9 mouse cellular contexts compared by ENCODE assay signal in genomic region chr5:24303199-24303598, GRCm38 (mm10). TPM values are rescaled to one million over a fixed set of nuclear protein-coding genes. Genes with fewer than 3 reads are reported as not detected.
A peak's percentile ranks its signal among the peaks of the same experiment; 100 is the strongest.
DNase-seq lines count a peak whose midpoint lies in the region; ATAC-seq and TF ChIP-seq lines count a peak whose summit lies in the region.
"Had no signal": no experiment of that assay in that cellular context is flagged by ENCODE, and none has a peak within 500 bp of the region (broad histone marks: within the 10 kb centered on the region; RNA-seq: fewer than 3 reads in every experiment).

No protein-coding gene starts in this region.

- intact Hi-C loops in heart, adult 2 months (cut with DNase I), result loop anchor here (2.0 kb wide), 1 partner anchor 36 kb away; no protein-coding TSS in a partner anchor

- H3K27ac ChIP-seq in heart, adult 2 months, result no peak overlapping the region
- H3K27ac ChIP-seq in heart, embryonic 12.5 days (ENCODE audit: poor library complexity, severe bottlenecking), result no peak overlapping the region
- H3K27ac ChIP-seq: heart, embryonic 15.5 days had no signal

- H3K9ac ChIP-seq in heart, adult 2 months (ENCODE audit: low read depth, low read length), result no peak overlapping the region
- H3K9ac ChIP-seq in heart, embryonic 12.5 days, result no peak overlapping the region
- H3K9ac ChIP-seq: heart, embryonic 15.5 days had no signal

- no peak overlapping the region for H3K4me3 ChIP-seq in heart, adult 2 months
- H3K4me3 ChIP-seq in heart, embryonic 12.5 days, result no peak overlapping the region
- H3K4me3 ChIP-seq: heart, embryonic 15.5 days had no signal

- H3K79me2 ChIP-seq in heart, adult 2 months (replicated peaks; ENCODE audit: control insufficient read depth, insufficient read depth, low read length), result no peaks in the 10 kb centered on the region

- H3K36me3 ChIP-seq in heart, adult 2 months (ENCODE audit: control insufficient read depth, insufficient read depth, low read length), result no peaks in the 10 kb centered on the region
- H3K36me3 ChIP-seq in heart, embryonic 12.5 days, result no peaks in the 10 kb centered on the region
- H3K36me3 ChIP-seq: heart, embryonic 15.5 days had no signal

- TF ChIP-seq POLR2A in heart, adult 2 months (IDR thresholded peaks at IDR 0.05; ENCODE audit: insufficient read depth, low read depth, low read length), result no peak
- no peak for TF ChIP-seq POLR2A in brain, embryonic 14.5 days (IDR thresholded peaks at IDR 0.05; ENCODE audit: borderline replicate concordance, extremely low read depth, insufficient read depth, insufficient read length, poor library complexity, severe bottlenecking)

- TF ChIP-seq EP300 in heart, adult 2 months (IDR thresholded peaks at IDR 0.05; ENCODE audit: insufficient read depth, low read depth, low read length), result no peak

- H3K9me3 ChIP-seq in heart, embryonic 12.5 days (replicated peaks), result no peaks in the 10 kb centered on the region
- H3K9me3 ChIP-seq: heart, embryonic 15.5 days had no signal

- ATAC-seq in heart, embryonic 12.5 days (ENCODE audit: insufficient number of reproducible peaks, low FRiP score), result no peak

- peak; percentile 16 to 27 for DNase-seq in heart, adult 2 months
- peak; percentile 72 for DNase-seq in CD4-positive helper T cell, adult 2 months (ENCODE audit: low read depth, low spot score)
- DNase-seq in brain, embryonic 14.5 days (ENCODE audit: low read depth), result no peak
- peak; percentile 46 for DNase-seq in lung, postnatal 36 days
- no peak for DNase-seq in frontal cortex, postnatal 25 days (ENCODE audit: low spot score in 2 of 2)
- DNase-seq in urinary bladder, postnatal 4 days (ENCODE audit: low spot score in 2 of 2), result no peak
- no peak for DNase-seq in layer of hippocampus, adult 11-12 months (ENCODE audit: low spot score)

- no peak overlapping the region for H3K4me2 ChIP-seq in heart, embryonic 12.5 days
- H3K4me2 ChIP-seq: heart, embryonic 15.5 days had no signal

- 42% methylated on average over 3 of the region's 3 CpGs for WGBS in heart, adult 2 months
- WGBS in heart, embryonic 12.5 days, result 54% methylated on average over 3 of the region's 3 CpGs

- TF ChIP-seq CTCF in heart, adult 2 months (IDR thresholded peaks at IDR 0.05), result peak; percentile 73
- peak; percentile 19; the same call in 1 of the 2 replicates for TF ChIP-seq CTCF in brain, embryonic 14.5 days (IDR thresholded peaks at IDR 0.05; ENCODE audit: borderline replicate concordance, extremely low read depth, insufficient read depth, insufficient read length)

- H3K27me3 ChIP-seq in heart, adult 2 months (ENCODE audit: control insufficient read depth, insufficient read depth, low read length), result no peaks in the 10 kb centered on the region
- no peaks in the 10 kb centered on the region for H3K27me3 ChIP-seq in heart, embryonic 12.5 days (replicated peaks)
- H3K27me3 ChIP-seq: heart, embryonic 15.5 days had no signal

- peaks cover 6% of the 10 kb centered on the region for H3K4me1 ChIP-seq in heart, adult 2 months (ENCODE audit: control insufficient read depth, insufficient read depth, low read length)
- H3K4me1 ChIP-seq in heart, embryonic 12.5 days (replicated peaks), result peaks cover 12% of the 10 kb centered on the region

RNA-seq across cellular contexts. Expression of gene Kcnh2, which starts 48.2 kb away (rescaled TPM):
- 10 to 100 TPM; 59.3 to 68.5 TPM for total RNA-seq in heart, adult 2 months (2021)
- 119 and 121 TPM in 2 replicates for polyA plus RNA-seq in heart, adult 2 months (2012; rRNA removed)
- 38.2 and 40.5 TPM in 2 replicates for polyA plus RNA-seq in heart, embryonic 12.5 days (2016; fragmentation: Nextera tagmentation; extraction: Ambion mirVana)
- polyA plus RNA-seq in brain, embryonic 14.5 days (2012; rRNA removed), result 58.9 and 61.1 TPM in 2 replicates

Comparison
In these comparisons a context has a peak if more than half of its experiments do, and no peak if none do; other contexts are left out.
1. DNase-seq: peak in heart, adult 2 months (2 of 2), CD4-positive helper T cell, adult 2 months (single experiment) and lung, postnatal 36 days (single experiment); none in brain, embryonic 14.5 days (single experiment), frontal cortex, postnatal 25 days (0 of 2), urinary bladder, postnatal 4 days (0 of 2) and layer of hippocampus, adult 11-12 months (single experiment).